ENCODE assay signal across 25 mouse cellular contexts in genomic region chr10:41608485-41608884, GRCm38 (mm10).
"Had no signal": no experiment of that assay in that cellular context is flagged by ENCODE, and none has a peak within 500 bp of the region (broad histone marks: within the 10 kb centered on the region; RNA-seq: fewer than 3 reads in every experiment).

No protein-coding gene starts in this region.

- H3K27me3 ChIP-seq: heart, embryonic 13.5 days; heart, embryonic 15.5 days; hindbrain, embryonic 13.5 days; hindbrain, embryonic 15.5 days; kidney, embryonic 15.5 days; limb, embryonic 12.5 days had no signal

- H3K36me3 ChIP-seq: heart, embryonic 13.5 days; heart, embryonic 15.5 days; hindbrain, embryonic 13.5 days; hindbrain, embryonic 15.5 days; kidney, embryonic 15.5 days; limb, embryonic 10.5 days; limb, embryonic 12.5 days had no signal

- H3K9me3 ChIP-seq: heart, embryonic 13.5 days; heart, embryonic 15.5 days; hindbrain, embryonic 13.5 days; hindbrain, embryonic 15.5 days; kidney, embryonic 15.5 days; limb, embryonic 10.5 days; limb, embryonic 12.5 days had no signal

- H3K4me2 ChIP-seq: heart, embryonic 11.5 days; heart, embryonic 13.5 days; heart, embryonic 15.5 days; hindbrain, embryonic 13.5 days; hindbrain, embryonic 15.5 days; kidney, embryonic 15.5 days; limb, embryonic 12.5 days; liver, embryonic 11.5 days had no signal

- H3K27ac ChIP-seq: heart, adult 2 months; heart, embryonic 13.5 days; heart, embryonic 15.5 days; hindbrain, embryonic 13.5 days; hindbrain, embryonic 15.5 days; hindbrain, postnatal 0 days; kidney, embryonic 15.5 days; kidney, postnatal 0 days; layer of hippocampus, adult 2 months; left cerebral cortex, adult 2 months; limb, embryonic 10.5 days; limb, embryonic 12.5 days; liver, embryonic 14.5 days had no signal

- H3K9ac ChIP-seq: heart, embryonic 13.5 days; heart, embryonic 15.5 days; hindbrain, embryonic 13.5 days; hindbrain, embryonic 15.5 days; kidney, embryonic 15.5 days; limb, embryonic 12.5 days; liver, embryonic 14.5 days had no signal

- H3K4me1 ChIP-seq: hindbrain, embryonic 13.5 days; hindbrain, embryonic 15.5 days; limb, embryonic 12.5 days had no signal

- DNase-seq: gastrocnemius, postnatal 14 days; gastrocnemius, postnatal 36 days; heart, adult 2 months; heart, postnatal 14 days; heart, postnatal 36 days; kidney, adult 11 months; kidney, adult 2 months; kidney, adult 9 months; kidney, postnatal 14 days; kidney, postnatal 4 days; liver had no signal

- ATAC-seq: hindbrain, postnatal 0 days had no signal

- H3K4me3 ChIP-seq: heart, adult 2 months; heart, embryonic 13.5 days; heart, embryonic 15.5 days; hindbrain, embryonic 13.5 days; hindbrain, embryonic 15.5 days; kidney, embryonic 15.5 days; layer of hippocampus, adult 2 months; left cerebral cortex, adult 2 months; limb, embryonic 10.5 days; limb, embryonic 12.5 days had no signal
